Mouse (Mus musculus) liver, embryonic 14.5 days (tissue): Measurements from ENCODE around the gene Chst11.

Source experiments
- CTCF ChIP-seq: IDR thresholded peaks from 2 replicates; pipeline ENCODE4 v1.5.1; 2016; ENCODE audit warnings: antibody characterized with exemption, low read depth, control low read depth
- EP300 ChIP-seq: IDR thresholded peaks from 2 replicates; pipeline ENCODE4 v1.6.1; 2016; ENCODE audit warnings: antibody characterized with exemption, low read depth

DNA sequence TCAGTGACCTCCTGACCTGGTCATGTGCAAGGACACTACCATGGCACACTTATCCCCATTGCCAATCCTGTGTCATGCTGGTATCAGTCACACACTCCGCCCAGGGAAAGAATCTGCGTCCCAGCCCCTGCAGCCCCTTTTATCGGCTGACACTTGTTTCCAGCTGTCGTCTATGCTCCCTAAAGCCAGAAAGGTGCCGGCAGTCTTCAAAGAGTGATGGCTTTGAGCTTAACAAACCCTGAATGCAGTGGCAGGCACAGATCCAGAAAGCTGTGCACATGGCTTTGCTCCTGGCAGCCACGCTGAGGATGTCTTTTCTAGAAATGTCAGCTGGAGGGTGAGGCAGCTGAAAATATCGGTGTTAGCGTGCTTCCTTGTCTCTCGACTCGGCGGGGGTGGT lies 131.6 kb downstream of the Chst11 start:
- TF ChIP-seq CTCF (no peak), EP300 (no peak)
